Mouse (Mus musculus) hindbrain, embryonic 15.5 days (tissue): ENCODE data around the gene Wdr31. TPM values are rescaled to one million over a fixed set of nuclear protein-coding genes. Genes with fewer than 3 reads are reported as not detected.

Experiments used
- ATAC-seq: fragments of 200-750 bp; cut with Nextera tagmentation; 2 replicates; pipeline ENCODE4 v1.8.0; 2017; ENCODE audit warnings: low read depth, moderate number of reproducible peaks, moderate TSS enrichment; ENCODE audit not compliant: low FRiP score
- H3K27ac ChIP-seq: fragments of 300-500 bp; sonication (generic); replicated peaks from 2 replicates; pipeline ENCODE4 v1.5.1; 2015; ENCODE audit warnings: mild to moderate bottlenecking, inconsistent platforms
- H3K27me3 ChIP-seq: fragments of 300-500 bp; sonication (generic); 2 replicates; pipeline ENCODE4 v1.6.1; 2015; ENCODE audit warnings: control low read depth, inconsistent platforms
- H3K36me3 ChIP-seq: fragments of 300-500 bp; sonication (generic); 2 replicates; pipeline ENCODE4 v1.6.1; 2015; ENCODE audit warnings: control low read depth, inconsistent platforms
- H3K4me1 ChIP-seq: fragments of 300-500 bp; sonication (generic); replicated peaks from 2 replicates; pipeline ENCODE4 v1.6.1; 2015; ENCODE audit warnings: control low read depth, inconsistent platforms
- H3K4me2 ChIP-seq: fragments of 300-500 bp; sonication (generic); 2 replicates; pipeline ENCODE4 v1.6.1; 2015; ENCODE audit warnings: moderate library complexity, mild to moderate bottlenecking, inconsistent platforms
- H3K4me3 ChIP-seq: fragments of 300-500 bp; sonication (generic); 2 replicates; pipeline ENCODE4 v1.5.1; 2015; ENCODE audit warnings: mild to moderate bottlenecking, inconsistent platforms
- H3K9ac ChIP-seq: fragments of 300-500 bp; sonication (generic); 2 replicates; pipeline ENCODE4 v1.6.1; 2015; ENCODE audit warnings: inconsistent platforms
- H3K9me3 ChIP-seq: fragments of 300-500 bp; sonication (generic); 2 replicates; pipeline ENCODE4 v1.6.1; 2016; ENCODE audit warnings: control low read depth, inconsistent platforms
- WGBS: fragments of 180-500 bp; shearing (Covaris S2); methylation state at CpG from one replicate; pipeline ENCODE4 v1.1.7; 2015; 5-methylcytosine and 5-hydroxymethylcytosine counted together
- polyA plus RNA-seq: library from polyadenylated mRNA; unstranded; fragments of >200 nt; fragmentation: Nextera tagmentation; extraction: Ambion mirVana; gene quantifications from 2 replicates; pipeline ENCODE4 v1.2.1, GENCODE M21; 2015

Gene Wdr31
- 12.9 and 13.2 TPM in 2 replicates for polyA plus RNA-seq

GRCm38 (mm10) chr4:62470598-62471051, at the start of gene Wdr31:
Wdr31 (minus strand) TSS chr4:62470896.
- peak within 1 kb of the TSS; percentile 65 for H3K4me2 ChIP-seq
- WGBS, result 2% methylated on average over 30 of the region's 30 CpGs
- peak within 1 kb of the TSS; percentile 60; the same call in 1 of the 2 replicates for H3K27ac ChIP-seq

GRCm38 (mm10) chr4:62519849-62520233, 49.1 kb upstream of the Wdr31 start, which contains the start of gene Alad:
Alad (minus strand) TSS chr4:62519918.
- H3K4me3 ChIP-seq, result peak within 1 kb of the TSS; percentile 73
- H3K4me1 ChIP-seq, result peaks cover 32% of the 10 kb centered on the region
- H3K36me3 ChIP-seq, result no peaks in the 10 kb centered on the region
- H3K27ac ChIP-seq, result peak within 1 kb of the TSS; percentile 82
- ATAC-seq, result peak; percentile 88
- H3K9me3 ChIP-seq, result no peaks in the 10 kb centered on the region
- H3K4me2 ChIP-seq, result peak within 1 kb of the TSS; percentile 62
- H3K9ac ChIP-seq, result peak within 1 kb of the TSS; percentile 70
- H3K27me3 ChIP-seq, result no peaks in the 10 kb centered on the region
- 0% methylated on average over 34 of the region's 37 CpGs for WGBS

More at GRCm38 (mm10) chr4:62470598-62471051, at the start of gene Wdr31:
- peak; percentile 95 for ATAC-seq
- peak within 1 kb of the TSS; percentile 61 for H3K9ac ChIP-seq
- H3K4me1 ChIP-seq, result peaks cover 5% of the 10 kb centered on the region
- H3K9me3 ChIP-seq, result no peaks in the 10 kb centered on the region
- H3K36me3 ChIP-seq, result no peaks in the 10 kb centered on the region
- H3K27me3 ChIP-seq, result no peaks in the 10 kb centered on the region
- peak within 1 kb of the TSS; percentile 62 for H3K4me3 ChIP-seq

- ATAC-seq, result peak; percentile 84
- 1% methylated on average over 26 of the region's 26 CpGs for WGBS
Observed at GRCm38 (mm10) chr4:62519122-62519848, 48.6 kb upstream of the Wdr31 start.

GRCm38 (mm10) chr4:62518416-62519121, 47.9 kb upstream of the Wdr31 start:
- Histone ChIP-seq H3K27me3 (no peaks in the 10 kb centered on the region), H3K27ac (no peak overlapping the region), H3K4me3 (peak overlapping the region; percentile 73), H3K4me2 (peak overlapping the region; percentile 62), H3K9me3 (no peaks in the 10 kb centered on the region), H3K36me3 (0 out of 2 replicates have a peak, but pooled peaks cover under 1% of the 10 kb centered on the region), H3K4me1 (peaks cover 22% of the 10 kb centered on the region), H3K9ac (peak overlapping the region; percentile 70)
- WGBS, result 53% methylated on average over 13 of the region's 13 CpGs
- ATAC-seq, result no peak

More at GRCm38 (mm10) chr4:62519122-62519848, 48.6 kb upstream of the Wdr31 start:
- Histone ChIP-seq H3K4me2 (peak overlapping the region; percentile 62), H3K9me3 (no peaks in the 10 kb centered on the region), H3K36me3 (no peaks in the 10 kb centered on the region), H3K4me3 (peak overlapping the region; percentile 73), H3K9ac (peak overlapping the region; percentile 70), H3K27ac (peak overlapping the region; percentile 82), H3K27me3 (no peaks in the 10 kb centered on the region), H3K4me1 (peaks cover 29% of the 10 kb centered on the region)

- Histone ChIP-seq H3K4me2 (peak overlapping the region; percentile 62), H3K27ac (no peak overlapping the region), H3K27me3 (no peaks in the 10 kb centered on the region), H3K4me3 (no peak overlapping the region), H3K9me3 (no peaks in the 10 kb centered on the region), H3K9ac (0 out of 2 replicates have a peak overlapping the region, but pooled peaks have one; percentile 70), H3K36me3 (0 out of 2 replicates have a peak, but pooled peaks cover 6% of the 10 kb centered on the region), H3K4me1 (peaks cover 22% of the 10 kb centered on the region)
- no peak for ATAC-seq
- 87% methylated on average over 10 of the region's 10 CpGs for WGBS
Observed at GRCm38 (mm10) chr4:62517538-62518415, 47.1 kb upstream of the Wdr31 start.

GRCm38 (mm10) chr4:62517046-62517445, 46.4 kb upstream of the Wdr31 start:
- no peaks in the 10 kb centered on the region for H3K27me3 ChIP-seq
- ATAC-seq, result no peak
- H3K4me2 ChIP-seq, result no peak overlapping the region
- no peak overlapping the region for H3K4me3 ChIP-seq
- H3K4me1 ChIP-seq, result peaks cover 22% of the 10 kb centered on the region
- peaks cover 13% of the 10 kb centered on the region; the same call in 1 of the 2 replicates for H3K36me3 ChIP-seq
- 97% methylated on average over 8 of the region's 8 CpGs for WGBS
- H3K27ac ChIP-seq, result no peak overlapping the region
- H3K9me3 ChIP-seq, result no peaks in the 10 kb centered on the region
- no peak overlapping the region for H3K9ac ChIP-seq

- Histone ChIP-seq H3K27me3 (no peaks in the 10 kb centered on the region), H3K4me2 (no peak overlapping the region), H3K4me3 (no peak overlapping the region), H3K27ac (no peak overlapping the region), H3K9ac (no peak overlapping the region), H3K36me3 (peaks cover 18% of the 10 kb centered on the region), H3K9me3 (no peaks in the 10 kb centered on the region), H3K4me1 (peaks cover 22% of the 10 kb centered on the region)
- WGBS, result 88% methylated on average over 1 of the region's 1 CpGs
- ATAC-seq, result no peak
Observed at GRCm38 (mm10) chr4:62516579-62516978, 45.9 kb upstream of the Wdr31 start.

- Histone ChIP-seq H3K4me3 (no peak overlapping the region), H3K4me2 (no peak overlapping the region), H3K9me3 (no peaks in the 10 kb centered on the region), H3K36me3 (peaks cover 23% of the 10 kb centered on the region), H3K4me1 (peaks cover 22% of the 10 kb centered on the region), H3K27me3 (no peaks in the 10 kb centered on the region), H3K9ac (no peak overlapping the region), H3K27ac (no peak overlapping the region)
- ATAC-seq, result no peak
- 42% methylated on average over 2 of the region's 2 CpGs for WGBS
Observed at GRCm38 (mm10) chr4:62516079-62516478, 45.4 kb upstream of the Wdr31 start.

GRCm38 (mm10) chr4:62515490-62515889, 44.8 kb upstream of the Wdr31 start:
- Histone ChIP-seq H3K4me1 (peaks cover 17% of the 10 kb centered on the region), H3K9ac (no peak overlapping the region), H3K27ac (no peak overlapping the region; the same call in 1 of the 2 replicates), H3K9me3 (no peaks in the 10 kb centered on the region), H3K4me2 (no peak overlapping the region), H3K27me3 (no peaks in the 10 kb centered on the region), H3K36me3 (peaks cover 23% of the 10 kb centered on the region), H3K4me3 (no peak overlapping the region)
- ATAC-seq, result no peak
- WGBS, result 78% methylated on average over 3 of the region's 3 CpGs

GRCm38 (mm10) chr4:62514995-62515394, 44.3 kb upstream of the Wdr31 start:
- Histone ChIP-seq H3K27ac (no peak overlapping the region), H3K4me1 (peaks cover 12% of the 10 kb centered on the region), H3K4me3 (no peak overlapping the region), H3K27me3 (no peaks in the 10 kb centered on the region), H3K36me3 (peaks cover 28% of the 10 kb centered on the region), H3K9me3 (no peaks in the 10 kb centered on the region), H3K9ac (no peak overlapping the region), H3K4me2 (no peak overlapping the region)
- no peak for ATAC-seq
- 83% methylated on average over 7 of the region's 7 CpGs for WGBS

GRCm38 (mm10) chr4:62513998-62514506, 43.4 kb upstream of the Wdr31 start:
- H3K9ac ChIP-seq, result no peak overlapping the region
- H3K4me1 ChIP-seq, result peaks cover 9% of the 10 kb centered on the region
- no peak for ATAC-seq
- no peaks in the 10 kb centered on the region for H3K27me3 ChIP-seq
- WGBS, result 42% methylated on average over 11 of the region's 11 CpGs
- no peak overlapping the region for H3K4me2 ChIP-seq
- H3K36me3 ChIP-seq, result peaks cover 38% of the 10 kb centered on the region
- no peak overlapping the region for H3K27ac ChIP-seq
- no peaks in the 10 kb centered on the region for H3K9me3 ChIP-seq
- H3K4me3 ChIP-seq, result no peak overlapping the region
